Mouse (Mus musculus) intestine, embryonic 14.5 days (tissue): Measurements from ENCODE around the gene Eci2. TPM values are rescaled to one million over a fixed set of nuclear protein-coding genes. Genes with fewer than 3 reads are reported as not detected.
"Not testable (repeated sequence)": the region's sequence is repeated elsewhere in the genome, so short reads cannot be mapped to it uniquely, and the experiment has no call there.

Experiments
- ATAC-seq: fragments of 200-750 bp; cut with Nextera tagmentation; replicated peaks from 2 replicates; pipeline ENCODE4 v1.8.0; 2017; ENCODE audit warnings: low read depth, moderate number of reproducible peaks, moderate TSS enrichment, moderate library complexity; ENCODE audit not compliant: low FRiP score, low TSS enrichment
- DNase-seq: peaks from one replicate; pipeline ENCODE4 v3.0.0-alpha.2; 2018; ENCODE audit warnings: low spot score
- H3K27ac ChIP-seq: fragments of 300-500 bp; sonication (generic); 2 replicates; pipeline ENCODE4 v1.5.1; 2014; ENCODE audit warnings: low read depth, mild to moderate bottlenecking, control low read depth
- H3K27me3 ChIP-seq: fragments of 300-500 bp; sonication (generic); replicated peaks from 2 replicates; pipeline ENCODE4 v1.6.1; 2014; ENCODE audit warnings: low read length, control low read depth; ENCODE audit not compliant: control insufficient read depth, insufficient read depth
- H3K36me3 ChIP-seq: fragments of 300-500 bp; sonication (generic); 2 replicates; pipeline ENCODE4 v1.6.1; 2014; ENCODE audit warnings: low read length, control low read depth; ENCODE audit not compliant: control insufficient read depth, insufficient read depth
- H3K4me1 ChIP-seq: fragments of 300-500 bp; sonication (generic); replicated peaks from 2 replicates; pipeline ENCODE4 v1.6.1; 2014; ENCODE audit warnings: low read length, control low read depth, mixed read lengths; ENCODE audit not compliant: control insufficient read depth, insufficient read depth
- H3K4me2 ChIP-seq: fragments of 300-500 bp; sonication (generic); 2 replicates; pipeline ENCODE4 v1.6.1; 2014; ENCODE audit warnings: low read length
- H3K4me3 ChIP-seq: fragments of 300-500 bp; sonication (generic); 2 replicates; pipeline ENCODE4 v1.5.1; 2014; ENCODE audit warnings: low read depth, low read length, control low read depth, mixed read lengths
- H3K9ac ChIP-seq: fragments of 300-500 bp; sonication (generic); 2 replicates; pipeline ENCODE4 v1.6.1; 2014; ENCODE audit warnings: mild to moderate bottlenecking, low read length
- H3K9me3 ChIP-seq: fragments of 300-500 bp; sonication (generic); 2 replicates; pipeline ENCODE4 v1.6.1; 2016; ENCODE audit warnings: low read length, control low read depth; ENCODE audit not compliant: control insufficient read depth
- WGBS: fragments of 180-500 bp; shearing (Covaris S2); extraction: QIAGEN DNeasy Blood & Tissue Kit; methylation state at CpG from one replicate; pipeline ENCODE4 v1.1.7; 2014; 5-methylcytosine and 5-hydroxymethylcytosine counted together
- polyA plus RNA-seq: library from polyadenylated mRNA; unstranded; fragments of >200 nt; fragmentation: Nextera tagmentation; extraction: Ambion mirVana; gene quantifications from 2 replicates; pipeline ENCODE4 v1.2.1, GENCODE M21; 2014

Eci2 gene
- polyA plus RNA-seq, 1 experiment from 2014 or later, result 135 TPM

- Histone ChIP-seq H3K4me2 (no peak overlapping the region), H3K27ac (no peak overlapping the region), H3K4me3 (no peak overlapping the region), H3K36me3 (no peaks in the 10 kb centered on the region), H3K9ac (no peak overlapping the region), H3K9me3 (no peaks in the 10 kb centered on the region), H3K4me1 (no peaks in the 10 kb centered on the region), H3K27me3 (no peaks in the 10 kb centered on the region)
- no peak for DNase-seq
- WGBS, result 70% methylated on average over 4 of the region's 4 CpGs
- ATAC-seq, result no peak
Measured at GRCm38 (mm10) chr13:35033571-35033970, 6.7 kb upstream of the Eci2 start.

GRCm38 (mm10) chr13:35031684-35032082 is 4.8 kb upstream of the Eci2 start:
- ATAC-seq (no peak), DNase-seq (no peak)
- Histone ChIP-seq H3K9ac (no peak overlapping the region), H3K4me2 (no peak overlapping the region), H3K27ac (no peak overlapping the region), H3K36me3 (no peaks in the 10 kb centered on the region), H3K9me3 (no peaks in the 10 kb centered on the region), H3K27me3 (no peaks in the 10 kb centered on the region), H3K4me1 (no peaks in the 10 kb centered on the region), H3K4me3 (no peak overlapping the region)
- WGBS, result 89% methylated on average over 4 of the region's 4 CpGs

GRCm38 (mm10) chr13:35030979-35031683 is 4.2 kb upstream of the Eci2 start:
- H3K27ac ChIP-seq, result no peak overlapping the region
- ATAC-seq, result no peak
- H3K27me3 ChIP-seq, result no peaks in the 10 kb centered on the region
- H3K4me1 ChIP-seq, result no peaks in the 10 kb centered on the region
- no peak overlapping the region for H3K4me2 ChIP-seq
- H3K9ac ChIP-seq, result no peak overlapping the region
- H3K4me3 ChIP-seq, result no peak overlapping the region
- H3K36me3 ChIP-seq, result no peaks in the 10 kb centered on the region
- DNase-seq, result no peak
- H3K9me3 ChIP-seq, result no peaks in the 10 kb centered on the region
- WGBS, result 83% methylated on average over 7 of the region's 7 CpGs

GRCm38 (mm10) chr13:35028365-35028764 is 1.5 kb upstream of the Eci2 start:
- ATAC-seq, result no peak
- no peaks in the 10 kb centered on the region for H3K4me1 ChIP-seq
- H3K4me2 ChIP-seq, result no peak overlapping the region
- no peaks in the 10 kb centered on the region for H3K27me3 ChIP-seq
- WGBS, result 94% methylated on average over 3 of the region's 3 CpGs
- DNase-seq, result no peak
- no peak overlapping the region for H3K9ac ChIP-seq
- no peaks in the 10 kb centered on the region for H3K9me3 ChIP-seq
- no peak overlapping the region for H3K4me3 ChIP-seq
- H3K27ac ChIP-seq, result no peak overlapping the region
- no peaks in the 10 kb centered on the region for H3K36me3 ChIP-seq

GRCm38 (mm10) chr13:35023401-35023800 is 3.5 kb downstream of the Eci2 start:
- not testable (repeated sequence) for H3K9me3 ChIP-seq, ATAC-seq, DNase-seq, H3K27me3 ChIP-seq, H3K9ac ChIP-seq, H3K27ac ChIP-seq, H3K36me3 ChIP-seq, H3K4me2 ChIP-seq, H3K4me1 ChIP-seq, H3K4me3 ChIP-seq
- WGBS, result 43% methylated on average over 1 of the region's 1 CpGs

- Histone ChIP-seq H3K27me3 (no peaks in the 10 kb centered on the region), H3K9ac (no peak overlapping the region), H3K27ac (no peak overlapping the region), H3K4me1 (no peaks in the 10 kb centered on the region), H3K4me3 (no peak overlapping the region), H3K4me2 (no peak overlapping the region), H3K36me3 (no peaks in the 10 kb centered on the region), H3K9me3 (no peaks in the 10 kb centered on the region)
- 73% methylated on average over 3 of the region's 3 CpGs for WGBS
- no peak for DNase-seq
- ATAC-seq, result no peak
Measured at GRCm38 (mm10) chr13:35020383-35020782, 6.5 kb downstream of the Eci2 start.

GRCm38 (mm10) chr13:35018866-35019536 is 7.9 kb downstream of the Eci2 start:
- Histone ChIP-seq H3K4me3 (no peak overlapping the region), H3K4me2 (no peak overlapping the region), H3K27me3 (no peaks in the 10 kb centered on the region), H3K27ac (no peak overlapping the region), H3K4me1 (no peaks in the 10 kb centered on the region), H3K9me3 (no peaks in the 10 kb centered on the region), H3K9ac (no peak overlapping the region), H3K36me3 (no peaks in the 10 kb centered on the region)
- no peak for DNase-seq
- ATAC-seq, result no peak
- 83% methylated on average over 7 of the region's 7 CpGs for WGBS

GRCm38 (mm10) chr13:35017392-35017791 is 9.5 kb downstream of the Eci2 start:
- WGBS, result 85% methylated on average over 6 of the region's 6 CpGs
- H3K9me3 ChIP-seq, result no peaks in the 10 kb centered on the region
- no peak overlapping the region for H3K4me2 ChIP-seq
- H3K9ac ChIP-seq, result no peak overlapping the region
- no peaks in the 10 kb centered on the region for H3K4me1 ChIP-seq
- DNase-seq, result no peak
- H3K36me3 ChIP-seq, result no peaks in the 10 kb centered on the region
- no peak overlapping the region for H3K27ac ChIP-seq
- ATAC-seq, result no peak
- no peak overlapping the region for H3K4me3 ChIP-seq
- no peaks in the 10 kb centered on the region for H3K27me3 ChIP-seq

- Histone ChIP-seq H3K4me2 (no peak overlapping the region), H3K9me3 (no peaks in the 10 kb centered on the region), H3K4me1 (no peaks in the 10 kb centered on the region), H3K27ac (no peak overlapping the region), H3K27me3 (no peaks in the 10 kb centered on the region), H3K9ac (no peak overlapping the region), H3K36me3 (no peaks in the 10 kb centered on the region), H3K4me3 (no peak overlapping the region)
- ATAC-seq, result no peak
- DNase-seq, result no peak
- WGBS, result 92% methylated on average over 1 of the region's 1 CpGs
Measured at GRCm38 (mm10) chr13:35016067-35016466, 10.8 kb downstream of the Eci2 start.
